ENCODE assay signal across 9 mouse cellular contexts in genomic region chr6:108276880-108277507, GRCm38 (mm10).
DNase-seq lines count a peak whose midpoint lies in the region; ATAC-seq and TF ChIP-seq lines count a peak whose summit lies in the region.
"Had no signal": no experiment of that assay in that cellular context is flagged by ENCODE, and none has a peak within 500 bp of the region (broad histone marks: within the 10 kb centered on the region; RNA-seq: fewer than 3 reads in every experiment).

No protein-coding gene starts in this region.

- peak; percentile 8 to 46 for DNase-seq in adrenal gland, postnatal 36 days
- DNase-seq in adrenal gland, adult 2 months: no peak
- peak; percentile 15 for DNase-seq in thymus, postnatal 25 days
- no peak for DNase-seq in thymus, postnatal 0 days (ENCODE audit: low spot score)
- peak; percentile 33 for DNase-seq in lung, embryonic 14.5 days
- no peak for DNase-seq in cerebellum, postnatal 4 days (ENCODE audit: low spot score in 2 of 2)
- no peak for DNase-seq in urinary bladder, postnatal 25 days (ENCODE audit: low spot score)

- ATAC-seq in lung, embryonic 14.5 days (ENCODE audit: insufficient read depth): no peak
- no peak for ATAC-seq in forebrain, embryonic 15.5 days (replicated peaks)
- ATAC-seq: intestine, embryonic 15.5 days had no signal

- no peaks in the 10 kb centered on the region for H3K27me3 ChIP-seq in lung, embryonic 14.5 days (ENCODE audit: insufficient read depth, low read length)
- H3K27me3 ChIP-seq in forebrain, embryonic 15.5 days: no peaks in the 10 kb centered on the region
- H3K27me3 ChIP-seq: intestine, embryonic 15.5 days had no signal

- no peak for TF ChIP-seq CTCF in lung, embryonic 14.5 days (IDR thresholded peaks at IDR 0.05; ENCODE audit: low read depth)

- peaks cover 14% of the 10 kb centered on the region for H3K4me1 ChIP-seq in lung, embryonic 14.5 days (ENCODE audit: insufficient read depth)
- H3K4me1 ChIP-seq in forebrain, embryonic 15.5 days: peaks cover 21% of the 10 kb centered on the region

- 84% methylated on average over 12 of the region's 12 CpGs for WGBS in lung, embryonic 14.5 days
- 80% methylated on average over 12 of the region's 12 CpGs for WGBS in forebrain, embryonic 15.5 days

- no peak overlapping the region for H3K27ac ChIP-seq in lung, embryonic 14.5 days (ENCODE audit: low read depth)
- no peak overlapping the region for H3K27ac ChIP-seq in forebrain, embryonic 15.5 days (replicated peaks)
- H3K27ac ChIP-seq: intestine, embryonic 15.5 days had no signal

- H3K36me3 ChIP-seq in lung, embryonic 14.5 days (ENCODE audit: insufficient read depth): no peaks in the 10 kb centered on the region
- H3K36me3 ChIP-seq in forebrain, embryonic 15.5 days: no peaks in the 10 kb centered on the region
- H3K36me3 ChIP-seq: intestine, embryonic 15.5 days had no signal

- H3K9ac ChIP-seq in lung, embryonic 14.5 days: no peak overlapping the region
- H3K9ac ChIP-seq in forebrain, embryonic 15.5 days (replicated peaks): no peak overlapping the region
- H3K9ac ChIP-seq: intestine, embryonic 15.5 days had no signal

- no peak overlapping the region for H3K4me3 ChIP-seq in lung, embryonic 14.5 days (ENCODE audit: low read depth, low read length)
- H3K4me3 ChIP-seq in forebrain, embryonic 15.5 days: no peak overlapping the region
- H3K4me3 ChIP-seq: intestine, embryonic 15.5 days had no signal

- no peak overlapping the region for H3K4me2 ChIP-seq in lung, embryonic 14.5 days
- no peak overlapping the region for H3K4me2 ChIP-seq in forebrain, embryonic 15.5 days (replicated peaks)
- H3K4me2 ChIP-seq: intestine, embryonic 15.5 days had no signal

- no peaks in the 10 kb centered on the region for H3K9me3 ChIP-seq in lung, embryonic 14.5 days (ENCODE audit: low read depth, low read length)
- no peaks in the 10 kb centered on the region for H3K9me3 ChIP-seq in forebrain, embryonic 15.5 days
- H3K9me3 ChIP-seq: intestine, embryonic 15.5 days had no signal

Comparison
In these comparisons a context has a peak if more than half of its experiments do, and no peak if none do; other contexts are left out.
1. DNase-seq: peak in adrenal gland, postnatal 36 days (2 of 2), thymus, postnatal 25 days (single experiment) and lung, embryonic 14.5 days (single experiment); none in adrenal gland, adult 2 months (single experiment), thymus, postnatal 0 days (single experiment), cerebellum, postnatal 4 days (0 of 2) and urinary bladder, postnatal 25 days (single experiment).